Mouse (Mus musculus) hindbrain, embryonic 11.5 days (tissue): Measurements from ENCODE around the gene Smim17. TPM values are rescaled to one million over a fixed set of nuclear protein-coding genes. Genes with fewer than 3 reads are reported as not detected.

Source experiments
- ATAC-seq: fragments of 200-750 bp; cut with Nextera tagmentation; 2 replicates; pipeline ENCODE4 v1.8.0; 2017; ENCODE audit warnings: mild to moderate bottlenecking, moderate TSS enrichment, moderate library complexity; ENCODE audit not compliant: low FRiP score
- DNase-seq: peaks from one replicate; pipeline ENCODE4 v3.0.0-alpha.2; 2015; ENCODE audit warnings: low spot score
- H3K27ac ChIP-seq: fragments of 300-500 bp; sonication (generic); 2 replicates; pipeline ENCODE4 v1.5.1; 2014; ENCODE audit warnings: mild to moderate bottlenecking, low read depth, low read length
- H3K27me3 ChIP-seq: fragments of 300-500 bp; sonication (generic); 2 replicates; pipeline ENCODE4 v1.6.1; 2014; ENCODE audit warnings: mild to moderate bottlenecking, low read length, moderate library complexity, mixed read lengths; ENCODE audit not compliant: control insufficient read depth, insufficient read depth
- H3K36me3 ChIP-seq: fragments of 300-500 bp; sonication (generic); 2 replicates; pipeline ENCODE4 v1.6.1; 2014; ENCODE audit warnings: mild to moderate bottlenecking, low read length, moderate library complexity, mixed read lengths; ENCODE audit not compliant: control insufficient read depth, insufficient read depth
- H3K4me1 ChIP-seq: fragments of 300-500 bp; sonication (generic); replicated peaks from 2 replicates; pipeline ENCODE4 v1.6.1; 2014; ENCODE audit warnings: low read length, mixed read lengths; ENCODE audit not compliant: control insufficient read depth, insufficient read depth
- H3K4me2 ChIP-seq: fragments of 300-500 bp; sonication (generic); replicated peaks from 2 replicates; pipeline ENCODE4 v1.6.1; 2014; ENCODE audit warnings: mild to moderate bottlenecking, low read depth, low read length
- H3K4me3 ChIP-seq: fragments of 300-500 bp; sonication (generic); 2 replicates; pipeline ENCODE4 v1.5.1; 2014; ENCODE audit warnings: low read depth, low read length
- H3K9ac ChIP-seq: fragments of 300-500 bp; sonication (generic); 2 replicates; pipeline ENCODE4 v1.6.1; 2014; ENCODE audit warnings: low read depth, low read length
- H3K9me3 ChIP-seq: fragments of 300-500 bp; sonication (generic); 2 replicates; pipeline ENCODE4 v1.6.1; 2016; ENCODE audit warnings: low read length; ENCODE audit not compliant: control insufficient read depth
- WGBS: fragments of 180-500 bp; shearing (Covaris S2); extraction: QIAGEN DNeasy Blood & Tissue Kit; methylation state at CpG from one replicate; pipeline ENCODE4 v1.1.7; 2014; 5-methylcytosine and 5-hydroxymethylcytosine counted together
- polyA plus RNA-seq: library from polyadenylated mRNA; unstranded; fragments of >200 nt; fragmentation: Nextera tagmentation; extraction: Ambion mirVana; gene quantifications from 2 replicates; pipeline ENCODE4 v1.2.1, GENCODE M21; 2014

Smim17 gene
- polyA plus RNA-seq, 1 experiment from 2014 or later, result 0.76 TPM

GRCm38 (mm10) chr7:6388971-6389370, 9.5 kb upstream of the Smim17 start:
- 88% methylated on average over 5 of the region's 5 CpGs for WGBS
- H3K9me3 ChIP-seq, result no peaks in the 10 kb centered on the region
- ATAC-seq (no peak), DNase-seq (no peak)
- no peak overlapping the region for H3K9ac ChIP-seq
- no peaks in the 10 kb centered on the region for H3K4me1 ChIP-seq
- H3K4me2 ChIP-seq, result no peak overlapping the region
- no peak overlapping the region for H3K4me3 ChIP-seq
- H3K27ac ChIP-seq, result no peak overlapping the region
- no peaks in the 10 kb centered on the region for H3K27me3 ChIP-seq
- no peaks in the 10 kb centered on the region for H3K36me3 ChIP-seq

- Histone ChIP-seq H3K36me3 (no peaks in the 10 kb centered on the region), H3K4me3 (no peak overlapping the region), H3K27ac (no peak overlapping the region), H3K4me2 (no peak overlapping the region), H3K9me3 (no peaks in the 10 kb centered on the region), H3K4me1 (no peaks in the 10 kb centered on the region), H3K9ac (no peak overlapping the region), H3K27me3 (no peaks in the 10 kb centered on the region)
- DNase-seq (no peak), ATAC-seq (no peak)
- WGBS, result 77% methylated on average over 5 of the region's 5 CpGs
Measured at GRCm38 (mm10) chr7:6389449-6389848, 9.1 kb upstream of the Smim17 start.

- Histone ChIP-seq H3K9me3 (no peaks in the 10 kb centered on the region), H3K9ac (no peak within 1 kb of the TSS), H3K4me2 (no peak within 1 kb of the TSS), H3K4me3 (no peak within 1 kb of the TSS), H3K27me3 (no peaks in the 10 kb centered on the region), H3K36me3 (no peaks in the 10 kb centered on the region), H3K27ac (no peak within 1 kb of the TSS), H3K4me1 (no peaks in the 10 kb centered on the region)
- WGBS, result 1% methylated on average over 17 of the region's 17 CpGs
- ATAC-seq (peak; percentile 75), DNase-seq (peak; percentile 91)
Measured at GRCm38 (mm10) chr7:6410043-6410442, 11.5 kb downstream of the Smim17 start, which contains the start of gene Gm20715. TSS of gene Gm20715 (plus strand) at chr7:6410277.

- Histone ChIP-seq H3K27me3 (no peaks in the 10 kb centered on the region), H3K27ac (no peak overlapping the region), H3K4me2 (peak overlapping the region; percentile 23), H3K4me3 (peak overlapping the region; percentile 19), H3K9me3 (no peaks in the 10 kb centered on the region), H3K9ac (no peak overlapping the region), H3K36me3 (no peaks in the 10 kb centered on the region), H3K4me1 (no peaks in the 10 kb centered on the region)
- peak; percentile 77 for ATAC-seq
- WGBS, result 6% methylated on average over 20 of the region's 22 CpGs
- DNase-seq, result peak; percentile 6
Measured at GRCm38 (mm10) chr7:6414626-6415441, 16.3 kb downstream of the Smim17 start.

- H3K27ac ChIP-seq, result no peak overlapping the region
- 17% methylated on average over 8 of the region's 8 CpGs for WGBS
- H3K9ac ChIP-seq, result no peak overlapping the region
- no peaks in the 10 kb centered on the region for H3K27me3 ChIP-seq
- ATAC-seq (peak; percentile 29), DNase-seq (no peak)
- H3K9me3 ChIP-seq, result no peaks in the 10 kb centered on the region
- H3K4me3 ChIP-seq, result peak overlapping the region; percentile 19; the same call in 1 of the 2 replicates
- no peaks in the 10 kb centered on the region for H3K4me1 ChIP-seq
- H3K4me2 ChIP-seq, result peak overlapping the region; percentile 23
- H3K36me3 ChIP-seq, result no peaks in the 10 kb centered on the region
Measured at GRCm38 (mm10) chr7:6415442-6415787, 16.9 kb downstream of the Smim17 start.

GRCm38 (mm10) chr7:6419894-6420293, 21.4 kb downstream of the Smim17 start:
- Histone ChIP-seq H3K9ac (no peak overlapping the region), H3K4me1 (no peaks in the 10 kb centered on the region), H3K4me3 (no peak overlapping the region), H3K27ac (no peak overlapping the region), H3K36me3 (no peaks in the 10 kb centered on the region), H3K9me3 (no peaks in the 10 kb centered on the region), H3K4me2 (no peak overlapping the region), H3K27me3 (no peaks in the 10 kb centered on the region)
- DNase-seq (no peak), ATAC-seq (no peak)
- 79% methylated on average over 6 of the region's 6 CpGs for WGBS

- Histone ChIP-seq H3K4me3 (no peak overlapping the region), H3K4me1 (no peaks in the 10 kb centered on the region), H3K9ac (no peak overlapping the region), H3K4me2 (no peak overlapping the region), H3K27me3 (no peaks in the 10 kb centered on the region), H3K9me3 (no peaks in the 10 kb centered on the region), H3K36me3 (no peaks in the 10 kb centered on the region), H3K27ac (no peak overlapping the region)
- DNase-seq, result no peak
- ATAC-seq, result no peak
- 90% methylated on average over 3 of the region's 3 CpGs for WGBS
Measured at GRCm38 (mm10) chr7:6429381-6429780, 30.9 kb downstream of the Smim17 start.

- H3K36me3 ChIP-seq, result no peaks in the 10 kb centered on the region
Measured at GRCm38 (mm10) chr7:6430342-6430741, 31.8 kb downstream of the Smim17 start.

GRCm38 (mm10) chr7:6438388-6438787, 39.9 kb downstream of the Smim17 start, which contains the start of gene Olfr1344:
TSS of gene Olfr1344 (plus strand) at chr7:6438688.
- H3K36me3 ChIP-seq, result no peaks in the 10 kb centered on the region
- WGBS, result 82% methylated on average over 3 of the region's 3 CpGs

More at GRCm38 (mm10) chr7:6430342-6430741, 31.8 kb downstream of the Smim17 start:
- H3K4me3 ChIP-seq, result no peak overlapping the region
- no peak overlapping the region for H3K4me2 ChIP-seq
- no peaks in the 10 kb centered on the region; the same call in 1 of the 2 replicates for H3K4me1 ChIP-seq
- no peaks in the 10 kb centered on the region for H3K27me3 ChIP-seq
- H3K27ac ChIP-seq, result no peak overlapping the region
- ATAC-seq, result no peak
- WGBS, result 48% methylated on average over 2 of the region's 2 CpGs
- peak; percentile 58 for DNase-seq
- no peaks in the 10 kb centered on the region for H3K9me3 ChIP-seq
- H3K9ac ChIP-seq, result no peak overlapping the region

More at GRCm38 (mm10) chr7:6438388-6438787, 39.9 kb downstream of the Smim17 start, which contains the start of gene Olfr1344:
- H3K4me2 ChIP-seq, result no peak within 1 kb of the TSS
- H3K9me3 ChIP-seq, result no peaks in the 10 kb centered on the region
- H3K27ac ChIP-seq, result no peak within 1 kb of the TSS
- no peak for DNase-seq
- ATAC-seq, result no peak
- no peak within 1 kb of the TSS for H3K4me3 ChIP-seq
- H3K9ac ChIP-seq, result no peak within 1 kb of the TSS
- no peaks in the 10 kb centered on the region for H3K27me3 ChIP-seq
- no peaks in the 10 kb centered on the region; the same call in 1 of the 2 replicates for H3K4me1 ChIP-seq
